Mouse (Mus musculus): ENCODE data around the gene Exosc1.
"Not testable (repeated sequence)": the region's sequence is repeated elsewhere in the genome, so short reads cannot be mapped to it uniquely, and the experiment has no call there.

The Exosc1 gene

DNA sequence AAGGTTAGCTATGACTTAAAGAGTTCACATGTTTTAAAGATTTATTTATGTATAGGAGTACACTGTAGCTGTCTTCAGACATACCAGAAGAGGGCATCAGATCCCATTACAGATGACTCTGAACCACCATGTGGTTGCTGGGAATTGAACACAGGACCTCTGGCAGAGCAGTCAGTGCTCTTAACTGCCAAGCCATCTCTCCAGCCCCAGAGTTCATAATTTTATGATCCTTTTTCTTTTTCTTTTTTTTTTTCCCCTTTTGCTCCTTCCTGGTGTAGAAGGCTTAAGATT lies 18.7 kb downstream of the Exosc1 start:
- DNase-seq (ENCODE audit: extremely low read depth, insufficient read length, low spot score), result not testable (repeated sequence)

DNA sequence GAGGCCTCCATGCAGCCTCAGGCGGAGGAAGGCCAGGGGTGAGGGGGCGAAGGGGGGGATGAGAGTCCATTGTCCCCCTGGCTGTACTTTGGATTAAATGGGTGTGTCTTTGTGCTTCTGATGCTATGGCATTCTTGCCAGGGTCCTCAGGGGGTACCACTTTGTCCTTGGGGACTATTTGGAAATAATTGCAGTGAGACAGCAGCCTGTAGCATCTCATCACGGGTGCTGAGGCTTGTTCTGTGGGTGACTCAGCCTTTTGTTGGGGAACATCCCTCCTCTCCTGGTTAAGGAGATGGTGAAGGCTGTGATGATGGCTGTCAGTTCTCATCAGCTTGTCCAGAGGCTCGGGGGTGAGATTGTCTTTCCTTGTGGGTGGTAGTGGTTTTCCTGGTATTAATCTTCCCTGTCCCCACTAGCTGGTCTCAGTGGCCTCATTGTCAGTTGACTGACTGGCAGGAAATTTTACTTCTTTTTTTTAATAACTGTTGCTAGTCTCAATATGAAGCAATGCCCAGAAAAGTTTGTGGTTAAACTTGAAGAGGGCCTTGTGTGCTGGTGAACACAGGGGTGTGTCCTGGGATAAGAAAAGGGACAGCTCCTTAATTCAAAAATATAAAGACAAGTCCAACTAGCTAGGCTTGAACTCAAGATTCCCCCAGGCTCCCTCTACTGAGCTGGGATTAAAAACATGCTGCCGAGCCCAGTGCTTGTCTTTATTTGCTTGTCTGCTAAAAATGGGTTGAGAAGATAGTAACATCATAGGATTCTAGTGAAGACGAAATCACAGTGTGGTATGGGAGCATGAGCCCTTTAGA lies 19.2 kb downstream of the Exosc1 start:
- DNase-seq (ENCODE audit: extremely low read depth, insufficient read length, low spot score), result no peak

DNA sequence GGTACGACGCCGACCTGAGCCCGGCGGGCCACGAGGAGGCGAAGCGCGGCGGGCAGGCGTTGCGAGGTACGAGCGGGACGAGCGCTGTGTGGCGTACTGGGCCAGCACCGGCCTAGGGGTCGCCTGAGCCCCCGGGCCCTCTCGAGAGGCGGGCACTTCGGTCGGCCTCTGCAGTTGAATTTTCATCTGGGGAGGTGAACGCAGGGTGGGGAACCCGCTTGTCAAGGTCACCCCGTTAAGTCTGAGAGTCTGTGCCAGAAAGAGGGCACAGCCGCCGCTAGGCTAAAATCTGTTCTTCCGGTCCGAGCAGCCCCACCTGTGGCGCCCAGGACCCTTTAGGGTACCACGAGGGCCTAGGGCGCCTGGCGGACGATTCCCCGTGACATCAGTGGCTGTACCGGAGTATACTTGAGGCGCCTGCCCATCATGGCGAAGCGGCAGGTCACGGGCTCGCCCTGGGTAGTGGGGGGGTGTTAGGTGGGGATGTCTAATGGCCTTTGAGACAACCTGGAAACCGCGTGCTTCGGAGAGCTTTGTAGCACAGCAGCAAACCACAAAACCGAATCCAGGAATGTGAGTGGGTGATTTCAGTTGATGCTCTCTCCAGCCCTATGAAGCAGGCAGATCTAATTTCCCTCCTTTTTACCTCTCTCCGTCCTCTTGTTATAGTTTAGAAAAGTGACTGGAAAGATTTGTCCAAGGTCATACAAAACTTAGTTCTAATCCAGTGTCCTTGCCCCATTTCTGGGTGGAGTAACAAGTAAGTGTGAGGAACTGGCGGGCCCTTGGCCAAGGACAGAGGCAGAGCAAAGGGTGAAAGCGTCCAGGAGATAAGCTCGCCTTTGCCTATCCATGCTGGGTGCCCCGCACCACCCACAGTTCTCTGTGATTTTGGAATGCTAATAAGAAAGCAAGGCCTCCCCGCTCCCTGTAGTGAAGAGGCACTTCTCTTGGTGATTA lies 20.8 kb downstream of the Exosc1 start:
- DNase-seq (ENCODE audit: extremely low read depth, insufficient read length, low spot score), result peak; percentile 70

DNA sequence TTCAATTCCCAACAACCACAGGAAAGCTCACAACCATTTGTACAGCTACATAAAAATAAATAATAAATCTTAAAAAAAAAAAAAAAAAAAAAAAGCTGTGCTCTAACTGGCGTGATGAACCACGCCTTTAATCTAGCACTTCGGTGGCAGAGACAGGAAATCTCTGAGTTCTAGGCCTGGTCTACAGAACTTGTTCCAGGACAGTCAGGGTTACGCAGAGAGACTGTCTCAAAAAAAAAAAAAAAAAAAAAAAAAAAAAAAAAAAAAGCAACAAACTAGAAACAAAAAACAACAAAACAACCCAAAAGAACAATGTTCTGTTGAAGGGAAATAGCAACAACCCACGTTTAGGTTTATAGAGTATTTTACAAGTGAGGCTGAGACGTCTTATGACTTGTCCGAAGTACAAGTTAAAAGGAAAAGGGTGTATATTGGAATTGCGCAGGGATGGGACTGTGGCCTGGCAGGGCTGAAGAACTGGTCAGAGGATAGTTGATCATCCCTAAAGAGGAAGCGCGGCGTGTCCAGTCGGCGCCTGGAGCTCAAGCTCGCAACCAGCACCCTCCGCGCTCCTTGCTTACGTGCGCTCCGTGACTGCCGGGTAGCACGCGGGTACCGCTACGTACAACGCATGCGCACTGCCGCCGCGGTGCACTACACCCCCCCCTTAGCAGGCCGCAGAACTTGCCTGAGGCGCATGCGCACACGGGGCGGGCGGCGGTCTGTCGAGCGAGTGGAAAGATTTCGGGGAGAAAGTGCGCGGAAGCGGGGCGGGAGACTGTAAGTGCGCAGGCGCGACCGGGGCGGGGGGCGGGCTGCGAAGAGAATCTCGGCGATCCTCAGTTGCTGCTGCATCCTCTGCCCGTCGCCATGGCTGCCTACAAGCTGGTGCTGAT lies 21.8 kb downstream of the Exosc1 start, which contains the start of gene Pgam1:
Pgam1 (plus strand) TSS at position 746 of the 896 bp plus-strand sequence.
- DNase-seq (ENCODE audit: extremely low read depth, insufficient read length, low spot score), result peak; percentile 100

DNA sequence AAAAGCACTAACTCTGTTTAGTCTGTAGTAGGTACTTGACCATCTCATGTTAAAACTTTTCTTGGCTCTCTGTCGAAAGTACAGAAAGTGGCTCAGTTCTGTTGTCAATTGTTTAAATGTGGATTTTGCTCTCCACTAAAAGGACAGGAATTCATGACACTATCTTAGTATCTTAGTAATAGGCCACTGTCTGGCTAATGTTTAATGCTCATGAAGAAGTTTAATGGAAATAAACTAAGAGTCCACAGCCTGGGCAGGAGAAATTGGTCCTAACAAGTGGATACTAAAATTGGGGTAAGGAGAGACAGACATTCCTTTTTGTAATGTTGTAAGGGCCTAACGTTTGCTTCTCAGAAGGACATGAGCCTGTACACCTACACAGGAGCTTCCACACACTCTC lies 22.8 kb downstream of the Exosc1 start:
- no peak for DNase-seq (ENCODE audit: extremely low read depth, insufficient read length, low spot score)

DNA sequence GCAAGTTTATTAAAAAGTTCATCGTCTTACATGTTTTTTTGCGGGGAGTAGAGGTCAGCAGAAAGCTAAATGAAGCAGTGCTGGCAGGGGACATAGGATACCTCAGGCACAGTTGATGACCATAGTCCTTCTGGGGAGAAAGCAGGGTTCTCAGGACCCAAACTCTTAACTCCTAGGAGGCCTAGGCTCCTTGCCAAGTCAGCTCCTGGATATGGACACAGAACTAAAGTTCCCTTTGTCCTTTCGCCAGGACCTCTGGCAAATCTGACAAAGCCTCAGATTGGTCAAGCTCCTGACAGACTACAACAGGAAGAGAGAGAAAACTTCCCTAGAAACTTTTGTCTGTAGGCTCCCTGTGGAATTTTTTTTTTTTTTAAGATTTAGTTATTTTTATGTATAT lies 24.5 kb downstream of the Exosc1 start:
- DNase-seq (ENCODE audit: extremely low read depth, insufficient read length, low spot score), result no peak

DNA sequence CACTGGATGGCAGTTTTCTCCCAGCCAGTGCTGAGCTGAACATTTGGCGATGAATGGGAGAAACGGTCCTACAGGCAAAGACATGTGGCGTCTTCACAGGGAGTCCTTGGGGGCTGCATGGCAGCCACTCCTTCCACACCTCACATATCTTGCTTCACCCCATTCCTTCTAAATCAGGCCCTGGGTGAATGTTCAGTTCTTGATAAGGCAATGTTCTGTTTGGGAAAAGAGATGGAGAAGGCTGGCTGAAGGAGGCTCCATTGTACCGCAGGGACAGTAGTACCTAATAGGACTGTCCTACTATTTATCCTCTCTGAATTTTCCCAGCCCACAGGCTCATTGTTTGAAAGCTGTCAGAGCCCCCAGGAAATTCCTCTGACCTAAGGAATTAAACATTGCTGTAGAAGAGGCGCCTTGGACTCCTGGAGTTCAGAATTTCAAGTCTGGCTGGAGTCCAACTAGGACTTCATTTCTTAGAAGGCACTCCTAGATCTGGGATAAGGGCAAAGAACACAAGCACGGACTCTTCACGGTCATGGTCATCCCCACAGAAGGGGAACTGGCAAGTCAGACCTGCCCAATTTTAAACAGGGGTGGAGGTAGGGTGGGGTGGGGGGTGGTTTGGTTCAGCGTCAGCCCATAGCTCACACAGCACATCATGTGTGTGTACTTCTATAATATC lies 26.0 kb downstream of the Exosc1 start:
- DNase-seq (ENCODE audit: extremely low read depth, insufficient read length, low spot score), result no peak

DNA sequence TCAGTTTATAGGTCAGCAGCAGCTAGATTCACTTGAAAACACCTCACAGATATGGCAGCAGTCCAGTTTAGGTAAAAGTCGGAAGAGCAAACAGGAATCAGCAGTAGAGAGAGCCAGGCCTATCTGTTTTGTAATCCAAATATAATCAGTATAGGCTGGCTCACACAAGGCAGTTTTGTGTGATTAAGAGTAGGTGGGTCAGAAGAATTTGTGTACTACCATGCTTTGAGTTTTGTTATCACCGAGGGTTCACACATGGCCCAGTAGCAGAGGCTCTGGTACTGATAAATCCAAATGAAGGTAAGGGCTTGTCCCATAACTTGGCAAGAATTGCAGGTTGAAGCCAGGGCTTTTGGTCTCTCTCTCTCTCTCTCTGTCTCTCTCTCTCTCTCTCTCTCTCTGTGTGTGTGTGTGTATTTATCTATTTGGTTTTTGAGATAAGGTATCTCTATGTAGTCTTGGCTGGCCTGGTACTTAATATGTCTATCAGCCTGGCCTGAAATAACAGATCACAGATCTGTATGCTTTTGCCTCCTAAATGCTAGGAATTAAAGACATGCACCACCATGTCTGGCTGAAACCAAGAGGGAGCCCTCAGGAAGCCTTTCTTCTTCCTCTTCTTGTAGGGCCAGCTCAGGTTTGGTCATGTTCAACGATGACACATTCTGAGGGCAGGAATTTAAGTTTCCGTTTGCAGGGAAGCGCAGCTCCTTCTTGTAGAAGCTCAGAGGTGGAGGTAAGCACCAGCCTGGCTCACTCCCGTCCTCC lies 26.7 kb downstream of the Exosc1 start:
- DNase-seq (ENCODE audit: extremely low read depth, insufficient read length, low spot score), result no peak

DNA sequence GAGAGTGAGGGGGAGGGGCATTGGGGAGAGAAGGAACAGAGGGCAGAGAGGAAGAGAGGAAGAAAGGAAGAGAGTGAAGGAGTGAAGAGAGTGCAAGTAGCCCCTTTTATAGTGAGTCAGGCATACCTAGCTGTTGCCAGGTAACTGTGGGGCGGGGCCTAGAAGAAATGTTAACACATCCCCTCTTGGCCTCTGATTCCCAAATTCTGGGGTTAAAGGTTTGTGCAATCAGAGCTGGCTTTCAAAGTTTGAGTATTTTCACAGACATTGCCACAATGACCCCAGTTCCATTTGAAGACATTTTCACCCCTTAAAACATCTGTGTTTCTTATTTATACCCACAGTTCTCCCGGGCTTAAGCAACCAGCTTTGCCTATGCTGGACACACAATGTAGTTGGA lies 28.0 kb downstream of the Exosc1 start:
- no peak for DNase-seq (ENCODE audit: extremely low read depth, insufficient read length, low spot score)

DNA sequence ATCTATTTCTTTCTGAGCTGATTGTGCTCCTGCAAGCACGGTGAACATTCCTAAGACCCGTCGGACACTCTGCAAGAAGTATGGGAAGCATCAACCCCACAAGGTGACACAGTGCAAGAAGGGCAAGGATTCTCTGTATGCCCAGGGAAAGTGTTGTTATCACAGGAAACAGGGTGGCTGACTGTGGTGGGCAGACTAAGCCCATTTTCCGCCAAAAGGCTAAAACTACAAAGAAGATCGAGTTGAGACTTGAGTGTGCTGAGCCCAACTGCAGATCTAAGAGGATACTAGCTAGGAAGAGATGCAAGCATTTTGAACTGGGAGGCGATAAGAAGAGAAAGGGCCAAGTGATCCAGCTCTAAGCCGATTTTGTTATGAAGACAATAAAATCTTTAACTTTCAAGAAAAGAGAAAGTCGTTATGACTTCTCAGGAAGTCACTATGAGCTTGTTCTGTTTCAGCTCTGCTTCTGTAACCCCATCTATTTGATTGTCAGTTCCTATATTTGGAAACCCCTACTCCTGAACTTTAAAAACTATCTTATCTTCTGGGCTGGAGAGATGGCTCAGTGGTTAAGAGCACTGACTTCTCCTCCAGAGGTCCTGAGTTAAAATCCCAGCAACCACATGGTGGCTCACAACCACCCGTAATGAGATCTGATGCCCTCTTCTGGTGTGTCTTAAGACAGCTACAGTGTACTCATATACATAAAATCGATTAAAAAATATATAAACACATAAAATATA lies 30.2 kb downstream of the Exosc1 start:
- no peak for DNase-seq (ENCODE audit: extremely low read depth, insufficient read length, low spot score)

DNA sequence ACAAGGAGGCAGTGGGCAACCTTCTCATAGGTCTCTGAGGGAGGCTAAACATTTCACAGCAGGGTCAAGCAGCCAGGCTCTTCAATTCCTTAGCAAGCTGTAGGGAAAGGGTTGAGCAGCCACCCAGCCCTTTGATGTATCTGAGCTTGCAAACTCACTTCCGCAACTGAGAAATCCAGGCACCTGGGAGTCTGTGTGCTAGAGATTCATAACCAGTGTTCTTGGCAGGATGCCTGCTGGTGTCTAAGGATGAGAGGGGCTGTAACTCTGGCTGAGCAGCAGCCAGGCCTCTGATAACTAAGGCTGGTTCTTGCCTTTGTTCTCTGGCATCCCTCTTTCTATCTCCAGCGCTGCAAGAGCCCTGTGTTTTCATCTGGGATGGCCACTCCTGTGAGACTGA lies 31.5 kb downstream of the Exosc1 start:
- DNase-seq (ENCODE audit: extremely low read depth, insufficient read length, low spot score), result no peak

DNA sequence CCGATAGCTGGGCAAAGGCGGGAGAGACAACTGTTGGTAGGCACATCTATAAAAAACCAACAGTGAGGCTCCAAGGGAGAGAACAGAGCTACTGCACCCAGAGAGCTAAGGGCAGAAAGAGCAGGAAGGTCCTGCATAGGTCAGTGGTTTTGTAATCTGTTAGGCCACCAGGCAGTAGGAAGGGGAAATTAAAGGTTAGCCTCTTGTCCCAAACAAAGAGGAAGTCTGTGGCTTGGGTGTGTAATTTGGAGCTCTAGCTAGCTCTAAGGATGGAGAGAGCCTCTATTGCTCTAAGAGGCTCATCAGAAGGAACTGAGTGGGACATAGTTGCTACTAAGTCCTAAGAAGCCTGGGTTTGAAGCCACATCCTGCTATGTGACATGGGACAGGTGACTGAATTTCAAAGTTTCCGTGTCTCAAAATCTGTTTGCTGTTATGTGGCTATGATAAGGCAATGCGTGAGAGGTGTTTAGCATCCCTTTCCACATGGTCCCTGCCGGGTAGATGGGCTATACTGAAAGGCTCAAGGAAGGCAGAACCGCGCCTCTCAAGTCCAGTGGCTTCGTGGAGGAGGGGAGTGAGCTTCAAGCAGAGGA lies 32.6 kb downstream of the Exosc1 start:
- DNase-seq (ENCODE audit: extremely low read depth, insufficient read length, low spot score), result no peak

DNA sequence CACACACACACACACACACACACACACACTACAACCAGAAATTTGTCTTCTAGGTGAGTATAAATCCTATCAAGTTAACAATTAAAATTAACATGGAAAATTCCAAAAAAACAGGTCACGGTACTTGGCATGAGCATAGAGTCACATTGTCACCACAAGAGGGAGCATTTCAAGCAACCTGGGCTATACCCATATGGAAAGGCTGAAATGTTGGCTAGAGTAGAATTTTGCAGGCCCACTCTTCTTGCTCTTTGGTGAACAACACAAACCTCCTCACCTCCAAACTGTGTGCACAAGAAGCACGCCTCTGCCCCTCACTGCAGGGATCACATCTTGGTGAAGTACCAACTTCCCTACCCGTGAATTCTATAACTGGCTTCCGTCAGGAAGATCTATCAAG lies 34.4 kb downstream of the Exosc1 start:
- DNase-seq (ENCODE audit: extremely low read depth, insufficient read length, low spot score), result peak; percentile 28

DNA sequence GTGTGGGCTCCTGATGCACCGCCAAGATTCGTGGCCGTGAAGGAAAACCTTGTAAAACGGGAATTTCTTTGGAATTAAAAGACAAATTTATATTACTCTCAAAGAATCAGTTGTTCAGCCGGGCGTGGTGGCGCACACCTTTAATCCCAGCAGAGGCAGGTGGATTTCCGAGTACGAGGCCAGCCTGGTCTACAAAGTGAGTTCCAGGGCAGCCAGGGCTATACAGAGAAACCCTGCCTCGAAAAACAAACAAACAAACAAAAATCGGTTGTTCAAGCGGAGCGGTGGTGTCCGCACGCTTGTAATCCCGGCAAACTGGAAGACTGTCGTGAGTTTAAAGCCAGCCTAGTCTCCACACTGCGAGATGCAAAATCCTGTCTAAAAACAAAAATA lies 36.9 kb downstream of the Exosc1 start:
- no peak for DNase-seq (ENCODE audit: extremely low read depth, insufficient read length, low spot score)

DNA sequence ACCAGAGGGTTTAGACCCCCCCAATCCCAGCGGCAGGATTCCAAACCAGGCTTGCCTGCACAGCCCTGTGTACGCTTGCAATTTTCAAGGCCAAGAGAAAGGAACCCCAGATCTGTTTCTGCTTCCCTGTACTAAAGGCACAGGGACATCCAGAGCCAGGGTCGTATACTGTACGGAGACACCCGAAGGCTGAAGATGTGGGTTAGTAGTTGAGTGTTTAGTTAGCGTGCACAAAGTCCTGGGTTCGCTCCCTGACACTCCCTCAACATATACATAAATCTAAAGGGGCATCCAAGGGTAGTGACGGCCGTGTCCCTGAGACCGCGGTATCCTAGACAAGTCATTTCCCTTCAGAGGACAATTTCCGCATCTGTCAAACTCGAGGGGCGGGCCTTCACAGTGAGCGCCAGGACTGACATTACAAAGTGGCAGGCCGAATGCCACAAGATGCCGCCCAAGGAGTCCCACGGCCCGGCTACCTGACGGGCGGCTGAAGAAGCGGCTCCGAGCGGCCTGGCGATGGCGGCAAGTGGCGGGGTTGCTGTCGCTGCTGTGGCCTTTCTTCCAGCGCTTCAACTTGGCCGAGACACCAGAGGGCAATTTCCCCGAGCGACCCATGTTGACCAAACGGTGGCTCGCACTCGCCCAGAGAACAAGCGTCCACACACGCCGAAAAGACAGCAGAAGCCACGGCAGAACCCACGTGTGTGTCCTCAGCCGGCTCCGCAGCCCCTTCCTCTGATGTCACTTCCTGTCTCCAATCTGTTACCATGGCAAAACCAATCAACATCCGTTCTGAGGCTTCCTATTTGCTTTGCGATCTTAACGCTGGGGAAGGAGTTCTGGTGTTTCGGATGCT lies 37.5 kb downstream of the Exosc1 start, which contains the start of gene Rrp12:
Rrp12 (minus strand) TSS at position 714 of the 859 bp plus-strand sequence.
- DNase-seq (ENCODE audit: extremely low read depth, insufficient read length, low spot score), result peak; percentile 81

DNA sequence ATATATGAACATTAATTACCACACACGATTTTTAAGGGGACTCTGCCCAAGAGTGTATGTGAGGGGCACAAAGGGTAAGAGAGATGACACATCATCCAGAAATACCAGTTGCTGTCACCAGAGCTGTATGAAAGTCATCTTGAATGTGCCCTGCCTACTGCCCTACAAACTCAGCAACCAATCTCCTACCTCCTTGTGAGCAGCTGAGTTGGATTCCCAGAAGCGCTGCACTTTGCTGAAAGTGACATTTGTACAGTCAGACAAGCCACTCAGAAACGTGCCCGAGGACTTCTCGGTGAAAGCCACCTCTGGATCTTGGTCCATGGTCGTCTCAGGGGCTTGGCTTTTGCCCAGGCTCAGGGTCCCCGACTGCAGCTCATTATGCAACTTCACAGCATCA lies 38.3 kb downstream of the Exosc1 start:
- no peak for DNase-seq (ENCODE audit: extremely low read depth, insufficient read length, low spot score)

DNA sequence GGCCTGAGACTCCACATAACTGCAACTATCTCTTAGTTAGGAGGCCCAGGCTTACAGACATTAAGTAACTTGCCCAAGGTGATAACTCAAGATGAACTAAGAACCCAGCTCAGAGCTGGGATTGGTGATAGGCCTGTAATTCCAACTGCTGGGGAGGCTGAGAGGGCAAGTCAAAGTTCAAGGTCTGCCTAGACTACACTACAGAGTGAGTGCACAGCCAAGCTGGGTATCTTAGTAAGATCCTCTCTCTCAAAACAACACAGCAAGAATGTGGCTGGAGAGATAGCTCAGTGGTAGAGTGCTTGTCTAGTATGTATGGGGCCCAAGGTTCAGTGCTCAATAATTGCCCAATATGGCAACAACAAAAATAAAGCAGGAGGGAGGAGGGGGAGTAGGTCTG lies 45.0 kb downstream of the Exosc1 start:
- DNase-seq (ENCODE audit: extremely low read depth, insufficient read length, low spot score), result no peak
